Mouse (Mus musculus) liver, embryonic 16.5 days (tissue): ENCODE measurements around the gene Med18. TPM values are rescaled to one million over a fixed set of nuclear protein-coding genes. Genes with fewer than 3 reads are reported as not detected.
A peak's percentile ranks its signal among the peaks of the same experiment; 100 is the strongest.

Experiments used
- ATAC-seq: fragments of 200-750 bp; cut with Nextera tagmentation; 2 replicates; pipeline ENCODE4 v1.8.0; 2017; ENCODE audit warnings: low read depth, mild to moderate bottlenecking, moderate number of reproducible peaks, moderate library complexity
- H3K27ac ChIP-seq: fragments of 300-500 bp; sonication (generic); 2 replicates; pipeline ENCODE4 v1.5.1; 2014; ENCODE audit warnings: mild to moderate bottlenecking, low read length
- H3K27me3 ChIP-seq: fragments of 300-500 bp; sonication (generic); 2 replicates; pipeline ENCODE4 v1.6.1; 2014; ENCODE audit warnings: low read depth, low read length, mixed read lengths; ENCODE audit not compliant: control insufficient read depth, insufficient read depth
- H3K36me3 ChIP-seq: fragments of 300-500 bp; sonication (generic); 2 replicates; pipeline ENCODE4 v1.6.1; 2014; ENCODE audit warnings: mild to moderate bottlenecking; ENCODE audit not compliant: control insufficient read depth, insufficient read depth
- H3K4me1 ChIP-seq: fragments of 300-500 bp; sonication (generic); 2 replicates; pipeline ENCODE4 v1.6.1; 2014; ENCODE audit warnings: low read depth, low read length, mixed read lengths; ENCODE audit not compliant: control insufficient read depth
- H3K4me2 ChIP-seq: fragments of 300-500 bp; sonication (generic); 2 replicates; pipeline ENCODE4 v1.6.1; 2014; ENCODE audit warnings: low read depth, low read length, mixed read lengths
- H3K4me3 ChIP-seq: fragments of 300-500 bp; sonication (generic); 2 replicates; pipeline ENCODE4 v1.5.1; 2014; ENCODE audit warnings: low read depth, mild to moderate bottlenecking, low read length
- H3K9ac ChIP-seq: fragments of 300-500 bp; sonication (generic); 2 replicates; pipeline ENCODE4 v1.6.1; 2014; ENCODE audit warnings: low read depth, low read length
- H3K9me3 ChIP-seq: fragments of 300-500 bp; sonication (generic); replicated peaks from 2 replicates; pipeline ENCODE4 v1.6.1; 2016; ENCODE audit warnings: low read length; ENCODE audit not compliant: control insufficient read depth
- WGBS: fragments of 180-500 bp; shearing (Covaris S2); extraction: QIAGEN DNeasy Blood & Tissue Kit; methylation state at CpG from one replicate; pipeline ENCODE4 v1.1.7; 2014; ENCODE audit not compliant: insufficient replicate concordance; 5-methylcytosine and 5-hydroxymethylcytosine counted together
- polyA plus RNA-seq: library from polyadenylated mRNA; unstranded; fragments of >200 nt; fragmentation: Nextera tagmentation; extraction: Ambion mirVana; gene quantifications from 2 replicates; pipeline ENCODE4 v1.2.1, GENCODE M21; 2015

The Med18 gene
- polyA plus RNA-seq, 1 experiment from 2014 or later = 8.2 TPM

DNA sequence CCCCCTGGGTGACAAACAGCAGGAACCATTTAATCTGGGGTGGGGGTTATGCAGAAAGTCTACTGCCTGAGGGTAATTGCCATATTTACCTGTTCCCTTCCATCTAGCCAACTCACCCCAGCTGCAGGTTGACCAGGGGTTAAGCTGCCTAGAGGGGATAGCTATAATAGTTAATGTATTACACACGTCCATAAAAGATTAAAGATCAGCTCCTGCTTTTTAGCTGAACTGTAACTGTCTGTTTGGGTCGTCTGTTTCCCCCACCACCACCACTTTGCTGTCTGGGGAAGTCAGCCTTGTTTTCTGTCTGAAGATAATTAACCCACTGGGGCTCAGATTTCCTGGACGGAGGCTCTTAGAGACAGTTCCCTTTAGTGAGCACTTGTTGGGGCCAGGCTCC is 6.2 kb upstream of the Med18 start:
- 6% methylated on average over 3 of the region's 3 CpGs for WGBS
- H3K27me3 ChIP-seq = no peaks in the 10 kb centered on the region
- ATAC-seq = peak; percentile 50; the same call in 1 of the 2 replicates

DNA sequence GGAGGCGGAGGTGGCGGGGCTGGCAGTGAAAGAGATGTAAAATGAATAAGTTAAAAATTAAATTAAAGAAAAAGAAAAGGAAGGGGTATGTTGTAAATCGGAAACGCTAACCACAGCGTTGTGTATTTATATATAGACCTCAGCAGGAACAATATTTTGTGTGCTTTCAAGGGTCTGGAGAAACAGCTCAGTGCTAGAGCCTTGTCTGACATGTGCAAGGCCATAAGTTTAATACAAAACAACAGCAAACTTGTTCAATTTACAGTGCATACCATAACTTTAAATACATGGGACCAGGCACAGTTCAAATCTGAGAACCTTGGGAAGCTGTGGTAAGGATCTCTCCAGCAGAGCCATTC is 513 bp upstream of the Med18 start:
- WGBS = 1% methylated on average over 5 of the region's 5 CpGs
- H3K4me3 ChIP-seq = peak overlapping the region; percentile 72
- H3K27me3 ChIP-seq = no peaks in the 10 kb centered on the region
- peak overlapping the region; percentile 69 for H3K9ac ChIP-seq
- H3K27ac ChIP-seq = peak overlapping the region; percentile 84
- no peaks in the 10 kb centered on the region for H3K9me3 ChIP-seq
- no peak for ATAC-seq
- peaks cover 14% of the 10 kb centered on the region for H3K36me3 ChIP-seq
- H3K4me2 ChIP-seq = peak overlapping the region; percentile 83
- peaks cover 19% of the 10 kb centered on the region for H3K4me1 ChIP-seq

More for the DNA sequence above, 6.2 kb upstream of the Med18 start:
- no peaks in the 10 kb centered on the region for H3K36me3 ChIP-seq
- no peak overlapping the region for H3K4me3 ChIP-seq
- peak overlapping the region; percentile 47 for H3K27ac ChIP-seq
- peaks cover 11% of the 10 kb centered on the region for H3K4me1 ChIP-seq
- no peaks in the 10 kb centered on the region for H3K9me3 ChIP-seq
- H3K4me2 ChIP-seq = no peak overlapping the region
- H3K9ac ChIP-seq = no peak overlapping the region

DNA sequence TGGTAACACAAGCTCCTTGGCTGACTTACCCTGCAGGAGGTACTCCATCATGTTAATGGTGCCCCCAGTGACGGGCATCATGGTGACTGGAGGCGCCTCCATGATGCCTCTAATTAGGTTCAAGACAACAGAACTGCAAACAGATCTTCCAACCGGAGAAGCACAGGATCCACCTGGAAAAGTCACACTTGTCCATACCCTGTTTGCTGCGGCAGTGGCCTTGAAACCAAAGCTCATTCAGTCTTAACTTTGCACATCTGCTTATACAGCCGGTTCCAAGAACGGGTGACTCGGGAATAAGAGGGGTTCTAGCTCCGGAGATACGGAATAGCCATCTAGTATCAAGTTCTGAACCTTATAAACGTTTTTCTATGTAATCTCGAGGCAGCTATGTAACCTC is 885 bp downstream of the Med18 start:
- Histone ChIP-seq H3K36me3 (peaks cover 22% of the 10 kb centered on the region), H3K4me2 (peak overlapping the region; percentile 83), H3K4me3 (peak overlapping the region; percentile 72), H3K4me1 (peaks cover 18% of the 10 kb centered on the region), H3K27ac (peak overlapping the region; percentile 84), H3K27me3 (no peaks in the 10 kb centered on the region), H3K9me3 (no peaks in the 10 kb centered on the region), H3K9ac (peak overlapping the region; percentile 69)
- WGBS = 4% methylated on average over 11 of the region's 11 CpGs
- no peak for ATAC-seq

DNA sequence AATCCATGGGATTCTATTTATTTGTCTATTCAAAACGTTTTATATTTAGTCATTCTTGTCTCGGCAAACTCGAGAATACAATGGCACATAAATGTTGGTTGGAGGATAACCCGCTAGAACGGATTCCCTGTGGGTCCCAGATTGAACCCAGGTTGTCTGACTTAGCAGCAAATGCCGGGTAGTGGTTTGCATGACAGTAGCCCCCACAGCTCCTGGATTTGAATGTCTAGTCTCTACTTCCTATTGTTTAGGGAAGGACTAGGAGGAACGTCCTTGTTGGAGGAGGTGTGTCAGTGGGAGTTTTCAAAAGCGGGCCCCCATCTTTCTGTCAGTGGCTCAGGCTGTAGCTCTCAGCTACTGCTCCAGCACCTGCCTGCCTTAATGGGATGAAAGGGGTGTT is 3.5 kb downstream of the Med18 start:
- Histone ChIP-seq H3K4me3 (no peak overlapping the region), H3K4me2 (no peak overlapping the region), H3K9me3 (no peaks in the 10 kb centered on the region), H3K27me3 (no peaks in the 10 kb centered on the region), H3K4me1 (peaks cover 18% of the 10 kb centered on the region), H3K36me3 (peaks cover 25% of the 10 kb centered on the region), H3K9ac (no peak overlapping the region), H3K27ac (no peak overlapping the region)
- ATAC-seq = no peak
- 84% methylated on average over 8 of the region's 8 CpGs for WGBS

DNA sequence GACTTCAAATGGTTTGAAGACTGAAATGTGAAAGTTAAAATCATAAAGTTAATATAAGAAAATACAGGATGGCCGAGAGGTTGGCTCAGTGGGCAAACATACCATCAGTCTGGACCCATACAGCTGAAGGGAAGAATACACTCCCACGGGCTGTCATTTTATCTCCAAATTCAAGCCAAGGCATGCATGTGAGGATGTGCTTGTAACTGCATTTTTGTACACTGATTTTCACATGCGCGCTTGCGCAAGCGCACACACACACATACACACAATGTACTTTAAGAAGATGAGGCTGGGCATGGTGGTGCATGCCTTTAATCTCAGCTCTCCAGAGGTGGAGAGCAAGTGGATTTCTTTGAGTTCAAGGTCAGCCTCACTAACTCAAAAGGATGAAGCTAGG is 8.2 kb downstream of the Med18 start:
- Histone ChIP-seq H3K27me3 (no peaks in the 10 kb centered on the region), H3K9ac (no peak overlapping the region), H3K4me2 (no peak overlapping the region), H3K36me3 (peaks cover 24% of the 10 kb centered on the region), H3K27ac (no peak overlapping the region), H3K4me1 (no peaks in the 10 kb centered on the region; the same call in none of the 2 replicates), H3K4me3 (no peak overlapping the region), H3K9me3 (no peaks in the 10 kb centered on the region)
- 91% methylated on average over 6 of the region's 6 CpGs for WGBS
- ATAC-seq = no peak

DNA sequence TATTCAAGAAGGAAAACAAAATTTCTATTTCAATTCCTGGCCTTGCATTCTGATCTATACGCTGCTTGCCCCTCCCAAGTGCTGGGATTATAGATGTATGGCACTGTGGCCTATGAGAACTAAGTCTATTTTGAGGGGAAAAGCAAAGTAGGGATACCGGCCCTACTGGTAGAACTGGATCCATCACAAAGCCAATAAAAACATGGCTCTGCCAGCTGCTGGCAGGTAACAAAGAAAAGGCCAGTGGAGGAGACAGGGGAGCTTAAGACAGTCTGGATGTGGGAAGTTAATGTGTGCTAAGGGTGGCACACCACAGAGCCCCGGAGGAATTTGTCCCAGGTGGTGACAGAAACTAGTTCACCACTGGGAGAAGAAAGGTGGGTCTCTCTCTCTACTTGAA is 8.6 kb downstream of the Med18 start:
- WGBS = 74% methylated on average over 3 of the region's 3 CpGs

DNA sequence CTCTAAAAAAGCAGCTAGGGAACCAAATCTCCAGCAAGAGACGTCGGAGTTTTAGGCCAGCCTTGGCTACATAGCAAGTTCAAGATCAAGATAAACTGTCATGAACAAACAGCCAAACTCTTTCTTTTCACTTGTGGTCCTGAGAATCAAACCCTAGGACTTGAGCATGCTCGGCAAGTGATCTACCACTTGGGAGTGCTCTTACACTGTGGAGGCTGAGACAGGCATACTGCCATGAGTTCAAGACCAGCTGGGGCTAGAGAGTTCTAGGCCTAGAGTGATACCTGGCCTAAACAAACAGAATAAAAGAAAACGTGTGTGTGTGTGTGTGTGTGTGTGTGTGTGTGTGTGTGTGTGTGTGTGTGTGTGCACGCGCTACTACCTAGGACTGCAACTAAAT is 9.5 kb downstream of the Med18 start:
- Histone ChIP-seq H3K9me3 (no peaks in the 10 kb centered on the region), H3K36me3 (peaks cover 11% of the 10 kb centered on the region), H3K4me3 (no peak overlapping the region), H3K4me1 (peaks cover 4% of the 10 kb centered on the region), H3K27me3 (no peaks in the 10 kb centered on the region), H3K27ac (no peak overlapping the region), H3K4me2 (no peak overlapping the region), H3K9ac (no peak overlapping the region)
- ATAC-seq = no peak
- 75% methylated on average over 6 of the region's 6 CpGs for WGBS

More for the DNA sequence above, 8.6 kb downstream of the Med18 start:
- H3K9ac ChIP-seq = no peak overlapping the region
- H3K4me2 ChIP-seq = no peak overlapping the region
- H3K4me1 ChIP-seq = no peaks in the 10 kb centered on the region; the same call in none of the 2 replicates
- no peak for ATAC-seq
- peaks cover 20% of the 10 kb centered on the region for H3K36me3 ChIP-seq
- no peaks in the 10 kb centered on the region for H3K9me3 ChIP-seq
- H3K27ac ChIP-seq = no peak overlapping the region
- H3K4me3 ChIP-seq = no peak overlapping the region
- no peaks in the 10 kb centered on the region for H3K27me3 ChIP-seq

DNA sequence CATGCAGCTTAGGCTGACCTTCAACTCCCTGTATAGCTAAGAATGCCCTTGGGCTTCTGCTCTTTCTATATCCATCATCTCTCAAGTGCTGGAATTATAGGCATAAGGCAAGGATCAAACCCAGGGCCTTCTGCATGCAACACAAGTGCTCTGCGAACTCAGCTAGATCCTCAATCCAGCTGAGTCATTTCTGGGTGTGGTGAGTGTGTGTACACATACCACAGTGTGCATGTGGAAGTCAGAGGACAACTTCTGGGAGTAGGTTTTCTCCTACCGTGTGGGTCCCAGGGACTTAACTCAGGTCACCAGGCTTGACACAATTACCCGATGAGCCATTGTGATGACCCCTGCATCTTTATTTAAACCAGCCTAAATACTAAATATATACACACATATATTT is 13.9 kb downstream of the Med18 start:
- H3K4me2 ChIP-seq = no peak overlapping the region
- H3K4me1 ChIP-seq = peaks cover 4% of the 10 kb centered on the region
- H3K9ac ChIP-seq = no peak overlapping the region
- no peak overlapping the region for H3K27ac ChIP-seq
- peak; percentile 43; the same call in 1 of the 2 replicates for ATAC-seq
- no peak overlapping the region for H3K4me3 ChIP-seq
- H3K9me3 ChIP-seq = no peaks in the 10 kb centered on the region
- H3K27me3 ChIP-seq = no peaks in the 10 kb centered on the region
- H3K36me3 ChIP-seq = no peaks in the 10 kb centered on the region
- WGBS = 57% methylated on average over 3 of the region's 3 CpGs

DNA sequence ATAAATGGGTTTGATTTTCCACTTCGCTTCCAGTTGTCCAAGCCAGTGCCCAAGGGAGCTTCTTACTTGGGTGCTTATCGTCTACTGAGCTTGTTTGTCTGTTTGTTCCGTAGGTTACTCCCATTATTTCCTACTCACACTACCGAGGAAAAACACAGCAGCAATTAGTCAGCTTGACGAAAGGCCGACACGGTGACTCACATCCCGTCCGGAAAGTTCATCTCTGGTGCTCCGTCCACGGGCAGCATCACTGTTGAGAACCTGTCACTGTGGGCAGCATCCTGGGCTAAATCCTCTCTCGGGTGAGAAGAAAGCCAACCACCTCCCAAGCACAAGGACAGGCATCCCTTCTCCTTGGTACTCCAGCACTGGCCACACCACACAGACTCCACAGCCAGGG is 17.6 kb downstream of the Med18 start:
- H3K9ac ChIP-seq = no peak overlapping the region
- ATAC-seq = no peak
- no peak overlapping the region for H3K4me3 ChIP-seq
- H3K4me1 ChIP-seq = peaks cover 4% of the 10 kb centered on the region
- no peaks in the 10 kb centered on the region for H3K36me3 ChIP-seq
- WGBS = 60% methylated on average over 12 of the region's 12 CpGs
- H3K9me3 ChIP-seq = no peaks in the 10 kb centered on the region
- H3K27me3 ChIP-seq = no peaks in the 10 kb centered on the region
- H3K4me2 ChIP-seq = no peak overlapping the region
- no peak overlapping the region for H3K27ac ChIP-seq
